Mouse (Mus musculus) adrenal gland, postnatal 10 days (tissue): ENCODE results near the gene Angel2. TPM values are rescaled to one million over a fixed set of nuclear protein-coding genes. Genes with fewer than 3 reads are reported as not detected.
A peak's percentile ranks its signal among the peaks of the same experiment; 100 is the strongest.

Source experiments
- DNase-seq: peaks from one replicate; pipeline ENCODE4 v3.0.0; 2021; ENCODE audit warnings: mixed read lengths
- total RNA-seq, 2 experiments: library from RNA; stranded (reverse); gene quantifications; 2 replicates each; pipeline ENCODE4 v1.2.3; 2021

Angel2 gene
- total RNA-seq, 2 experiments from 2014 or later: 43.4 to 49.8 TPM

DNA sequence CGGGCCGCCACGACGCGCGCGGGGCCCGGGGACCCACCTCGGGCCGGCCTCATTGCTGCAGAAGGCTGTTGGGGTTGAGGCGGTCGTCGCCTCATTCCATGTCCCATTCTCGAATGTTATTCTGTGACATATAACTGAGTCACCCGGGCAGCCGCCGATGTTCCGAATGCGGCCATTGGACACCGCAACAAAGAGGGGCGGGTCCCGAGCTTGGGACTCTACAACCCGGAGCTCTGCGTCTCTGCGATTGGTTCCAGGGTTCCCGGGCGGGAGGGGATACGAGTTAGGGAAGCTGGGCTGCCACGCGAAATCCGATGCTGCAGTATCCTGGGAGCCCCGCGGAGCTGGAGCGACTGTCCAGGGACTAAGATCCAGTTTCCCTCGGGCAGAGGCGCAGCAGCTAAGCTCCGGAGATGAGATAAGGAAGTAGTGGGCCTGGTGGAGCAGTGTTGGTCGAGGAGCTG, 54.2 kb downstream of the Angel2 start, which contains the start of gene Vash2:
Vash2 (minus strand) TSS at position 197 of the 464 bp plus-strand sequence.
- DNase-seq: peak; percentile 88

DNA sequence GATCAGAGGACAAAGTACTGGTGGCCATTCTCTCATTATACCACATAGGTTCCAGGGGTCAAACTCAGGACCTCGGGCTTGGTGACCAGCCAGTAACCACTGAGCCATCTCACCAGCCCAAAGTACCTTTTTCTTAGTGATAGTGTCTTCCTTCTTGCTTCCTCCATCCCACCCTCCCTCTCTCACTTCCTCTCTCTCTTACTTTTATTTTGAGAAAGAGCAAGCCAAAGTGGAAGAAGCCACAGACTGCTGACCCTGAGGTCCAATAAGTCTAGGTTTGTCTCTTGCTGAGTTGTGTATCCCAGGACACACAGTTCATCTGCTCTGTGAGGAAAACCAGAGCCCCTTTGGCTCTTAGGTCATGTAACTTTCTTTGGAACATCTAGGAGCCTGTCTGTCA, 55.6 kb downstream of the Angel2 start:
- DNase-seq: no peak

DNA sequence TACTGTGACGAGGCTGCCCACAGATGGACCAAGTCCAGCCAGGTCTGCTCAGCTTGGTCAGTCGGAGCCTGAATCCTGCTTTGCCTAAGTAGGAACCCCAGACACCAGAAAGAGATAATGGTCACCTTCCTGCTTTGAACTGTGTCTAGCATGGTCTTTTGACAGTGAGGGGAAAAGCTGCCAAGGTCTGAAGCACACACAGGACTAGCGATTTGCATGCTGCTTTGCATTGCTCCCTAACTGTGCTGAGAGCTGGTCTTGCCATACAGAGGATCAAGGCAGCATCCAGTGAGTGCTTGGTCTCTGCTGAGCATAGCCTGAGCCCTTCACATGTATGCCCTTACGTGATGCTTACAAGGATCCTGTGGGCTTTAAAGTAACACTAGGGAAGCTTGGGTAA, 56.5 kb downstream of the Angel2 start:
- DNase-seq: no peak

- DNase-seq: no peak
Measured at GRCm38 (mm10) chr1:190989437-190990082, 64.6 kb downstream of the Angel2 start.

- DNase-seq: peak; percentile 83
Measured at GRCm38 (mm10) chr1:190995548-190995947, 70.6 kb downstream of the Angel2 start.

- DNase-seq: peak; percentile 10
Measured at GRCm38 (mm10) chr1:190996346-190996877, 71.5 kb downstream of the Angel2 start.

Other genes with a start within 250 kb of the Angel2 start
- 10 to 100 TPM; 26.2 to 27.6 TPM for gene Rps6kc1, start 13.3 kb upstream of the Angel2 start, total RNA-seq
- gene Vash2, start 54.2 kb downstream of the Angel2 start, total RNA-seq: 1 to 10 TPM; 1.3 to 3.1 TPM
- gene Flvcr1, start 101.0 kb downstream of the Angel2 start, total RNA-seq: 10 to 100 TPM; 18.1 to 24.0 TPM
- not detected for gene Spata45, start 111.5 kb downstream of the Angel2 start, total RNA-seq
- gene Tatdn3, start 137.8 kb downstream of the Angel2 start, total RNA-seq: 10 to 100 TPM; 20.4 to 34.7 TPM
- gene Nsl1, start 137.9 kb downstream of the Angel2 start, total RNA-seq: 1 to 10 TPM; 3.5 to 5.1 TPM
- 1 to 10 TPM; 1.6 to 1.8 TPM for gene Batf3, start 172.7 kb downstream of the Angel2 start, total RNA-seq
- not detected for gene Fam71a, start 239.7 kb downstream of the Angel2 start, total RNA-seq